Mouse (Mus musculus) liver, embryonic 13.5 days (tissue): ENCODE results near the gene Pola2. TPM values are rescaled to one million over a fixed set of nuclear protein-coding genes. Genes with fewer than 3 reads are reported as not detected.
A peak's percentile ranks its signal among the peaks of the same experiment; 100 is the strongest.

Experiments used
- ATAC-seq: fragments of 200-750 bp; cut with Nextera tagmentation; 2 replicates; pipeline ENCODE4 v1.8.0; 2017; ENCODE audit warnings: low read depth, mild to moderate bottlenecking, moderate number of reproducible peaks, moderate library complexity
- DNase-seq: peaks from one replicate; pipeline ENCODE4 v3.0.0; 2022
- H3K27ac ChIP-seq: fragments of 300-500 bp; sonication (generic); 2 replicates; pipeline ENCODE4 v1.5.1; 2015; ENCODE audit warnings: moderate library complexity, mild to moderate bottlenecking, inconsistent platforms
- H3K27me3 ChIP-seq: fragments of 300-500 bp; sonication (generic); 2 replicates; pipeline ENCODE4 v1.6.1; 2015; ENCODE audit warnings: mild to moderate bottlenecking, inconsistent platforms
- H3K36me3 ChIP-seq: fragments of 300-500 bp; sonication (generic); 2 replicates; pipeline ENCODE4 v1.6.1; 2015; ENCODE audit warnings: mild to moderate bottlenecking, inconsistent platforms
- H3K4me1 ChIP-seq: fragments of 300-500 bp; sonication (generic); replicated peaks from 2 replicates; pipeline ENCODE4 v1.6.1; 2015; ENCODE audit warnings: inconsistent platforms
- H3K4me2 ChIP-seq: fragments of 300-500 bp; sonication (generic); 2 replicates; pipeline ENCODE4 v1.6.1; 2015; ENCODE audit warnings: inconsistent platforms, mild to moderate bottlenecking, moderate library complexity
- H3K4me3 ChIP-seq: fragments of 300-500 bp; sonication (generic); replicated peaks from 2 replicates; pipeline ENCODE4 v1.5.1; 2015; ENCODE audit warnings: mild to moderate bottlenecking, inconsistent platforms
- H3K9ac ChIP-seq: fragments of 300-500 bp; sonication (generic); 2 replicates; pipeline ENCODE4 v1.6.1; 2015; ENCODE audit warnings: mild to moderate bottlenecking, inconsistent platforms
- H3K9me3 ChIP-seq: fragments of 300-500 bp; sonication (generic); replicated peaks from 2 replicates; pipeline ENCODE4 v1.6.1; 2016; ENCODE audit warnings: inconsistent platforms
- WGBS: fragments of 180-500 bp; shearing (Covaris S2); methylation state at CpG from one replicate; pipeline ENCODE4 v1.1.7; 2015; ENCODE audit not compliant: insufficient replicate concordance; 5-methylcytosine and 5-hydroxymethylcytosine counted together
- polyA plus RNA-seq: library from polyadenylated mRNA; unstranded; fragments of >200 nt; fragmentation: Nextera tagmentation; extraction: Ambion mirVana; gene quantifications from 2 replicates; pipeline ENCODE4 v1.2.1, GENCODE M21; 2015

Pola2 gene
- polyA plus RNA-seq, result 62.2 and 69.8 TPM in 2 replicates

DNA sequence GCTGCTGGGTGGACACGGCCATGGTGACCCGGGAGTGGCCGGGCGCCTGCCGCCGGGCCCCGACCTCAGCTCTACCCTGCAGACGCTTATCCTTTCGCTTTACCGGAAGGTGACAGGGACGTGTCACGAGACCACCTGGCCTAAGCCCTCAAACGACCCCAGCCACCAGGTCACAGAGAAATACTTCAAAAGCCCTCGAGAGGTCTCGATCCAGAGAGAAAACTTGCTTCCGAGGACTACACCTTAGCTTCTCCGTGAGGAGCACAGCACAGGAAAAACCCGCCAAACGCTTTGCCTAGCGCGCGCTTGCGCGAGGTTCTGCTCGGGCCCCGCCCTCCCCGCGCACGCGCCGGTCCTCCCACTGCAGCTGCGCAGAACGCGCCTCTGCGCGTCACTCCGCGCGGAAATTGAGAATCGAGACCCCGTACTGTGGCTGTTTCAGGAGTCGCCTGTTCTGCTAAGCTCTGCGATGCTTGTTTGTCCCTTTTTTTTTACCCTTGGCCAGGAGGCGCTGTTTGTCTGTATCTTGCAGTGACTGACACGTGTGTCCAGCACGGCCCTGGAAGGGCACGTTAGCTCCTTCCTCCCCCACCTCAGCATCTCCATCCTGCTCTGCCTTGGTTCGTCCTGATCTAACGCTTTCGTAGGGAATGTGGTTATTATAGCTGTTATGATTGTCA lies at the start of gene Pola2:
TSS of gene Pola2 (minus strand) at position 320 of the 680 bp plus-strand sequence.
- Histone ChIP-seq H3K4me1 (peaks cover 79% of the 10 kb centered on the region), H3K4me3 (peak within 1 kb of the TSS; percentile 76), H3K27me3 (no peaks in the 10 kb centered on the region), H3K36me3 (peaks cover 29% of the 10 kb centered on the region), H3K27ac (peak within 1 kb of the TSS; percentile 80), H3K4me2 (peak within 1 kb of the TSS; percentile 84), H3K9me3 (no peaks in the 10 kb centered on the region), H3K9ac (peak within 1 kb of the TSS; percentile 85)
- ATAC-seq (peak; percentile 68), DNase-seq (peak; percentile 87)
- WGBS, result under 1% methylated on average over 50 of the region's 50 CpGs

DNA sequence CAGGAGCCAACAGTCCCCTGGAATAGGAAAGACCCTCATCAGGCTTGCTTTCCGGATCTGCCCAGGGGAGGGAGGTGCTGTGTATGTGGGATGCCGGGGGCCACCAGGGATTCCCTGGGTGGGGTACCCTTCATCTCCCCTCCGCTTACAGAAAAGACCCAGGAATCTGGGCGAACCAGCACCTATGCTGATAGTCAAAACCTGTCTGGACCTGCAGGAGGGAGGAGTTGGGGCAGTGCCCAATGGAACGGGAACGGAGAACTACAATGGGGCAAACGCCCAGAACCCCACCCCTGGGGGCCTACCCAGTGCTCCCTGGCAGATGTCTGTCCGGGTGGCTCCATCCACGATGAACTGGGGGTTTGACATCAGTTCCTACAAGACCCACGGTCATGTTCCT lies 49.7 kb upstream of the Pola2 start:
- peak overlapping the region; percentile 97 for H3K27ac ChIP-seq
- peaks cover 77% of the 10 kb centered on the region for H3K4me1 ChIP-seq

DNA sequence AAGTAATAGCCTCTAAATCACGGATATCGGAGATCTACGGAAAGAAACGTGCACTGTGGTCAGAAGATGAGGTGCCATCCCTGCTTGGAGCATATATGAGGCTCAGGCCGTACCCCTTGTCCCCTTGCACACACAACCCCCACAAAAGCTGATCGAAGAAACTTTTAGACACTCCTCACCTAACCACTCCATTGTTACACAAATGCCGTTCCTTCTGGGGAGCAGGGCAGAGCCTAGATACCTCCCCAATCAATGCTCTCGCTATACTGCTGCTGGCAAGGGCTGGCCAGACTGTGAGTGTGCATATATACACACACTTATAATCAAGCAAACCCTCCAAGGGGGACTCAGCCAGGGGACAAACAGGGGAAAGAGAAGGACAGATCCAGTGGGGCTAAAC lies 45.1 kb upstream of the Pola2 start:
- no peaks in the 10 kb centered on the region for H3K27me3 ChIP-seq
- peaks cover 35% of the 10 kb centered on the region for H3K4me1 ChIP-seq
- no peak overlapping the region for H3K9ac ChIP-seq
- peaks cover 80% of the 10 kb centered on the region for H3K36me3 ChIP-seq
- no peak for DNase-seq
- ATAC-seq, result no peak
- H3K9me3 ChIP-seq, result no peaks in the 10 kb centered on the region
- no peak overlapping the region for H3K27ac ChIP-seq
- no peak overlapping the region for H3K4me3 ChIP-seq
- no peak overlapping the region for H3K4me2 ChIP-seq
- 88% methylated on average over 8 of the region's 8 CpGs for WGBS

More for the DNA sequence above, 49.7 kb upstream of the Pola2 start:
- peak overlapping the region; percentile 80 for H3K4me3 ChIP-seq
- 75% methylated on average over 10 of the region's 10 CpGs for WGBS
- no peaks in the 10 kb centered on the region for H3K9me3 ChIP-seq
- peaks cover 47% of the 10 kb centered on the region for H3K36me3 ChIP-seq
- no peaks in the 10 kb centered on the region for H3K27me3 ChIP-seq
- no peak for DNase-seq
- H3K9ac ChIP-seq, result peak overlapping the region; percentile 89
- peak overlapping the region; percentile 98 for H3K4me2 ChIP-seq
- no peak for ATAC-seq

DNA sequence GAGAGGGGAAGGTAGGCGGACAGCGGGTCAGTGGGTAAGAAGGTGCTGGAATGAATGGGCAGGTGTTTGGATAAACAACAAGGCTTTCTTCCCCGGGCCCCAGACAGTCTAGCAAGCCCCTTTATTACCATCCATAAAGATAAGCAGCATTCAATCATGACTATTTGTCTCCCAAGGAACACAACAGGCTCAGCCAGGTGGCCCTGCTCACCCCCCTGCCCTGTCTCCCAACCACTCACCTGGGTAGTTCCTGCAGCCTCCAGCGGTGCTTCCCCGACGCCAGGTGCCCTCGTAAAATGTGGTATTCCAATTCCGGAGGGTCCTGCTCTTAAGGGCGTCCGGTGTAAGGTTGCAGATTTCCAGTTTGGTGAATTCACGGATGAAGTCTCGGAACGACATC lies 43.0 kb upstream of the Pola2 start:
- no peak for ATAC-seq
- no peaks in the 10 kb centered on the region for H3K9me3 ChIP-seq
- 92% methylated on average over 13 of the region's 13 CpGs for WGBS
- peaks cover 71% of the 10 kb centered on the region for H3K36me3 ChIP-seq
- no peak overlapping the region for H3K4me2 ChIP-seq
- no peak overlapping the region for H3K27ac ChIP-seq
- no peak for DNase-seq
- no peak overlapping the region for H3K9ac ChIP-seq
- H3K27me3 ChIP-seq, result no peaks in the 10 kb centered on the region
- H3K4me3 ChIP-seq, result no peak overlapping the region
- peaks cover 16% of the 10 kb centered on the region for H3K4me1 ChIP-seq

GRCm38 (mm10) chr19:6005541-6005940 lies 41.5 kb upstream of the Pola2 start:
- no peaks in the 10 kb centered on the region for H3K9me3 ChIP-seq
- H3K4me2 ChIP-seq, result no peak overlapping the region
- 0 out of 2 replicates have a peak, but pooled peaks cover 2% of the 10 kb centered on the region for H3K4me1 ChIP-seq
- no peak for DNase-seq
- H3K36me3 ChIP-seq, result peaks cover 68% of the 10 kb centered on the region
- H3K9ac ChIP-seq, result no peak overlapping the region
- WGBS, result 79% methylated on average over 11 of the region's 11 CpGs
- no peaks in the 10 kb centered on the region for H3K27me3 ChIP-seq
- ATAC-seq, result no peak
- no peak overlapping the region for H3K27ac ChIP-seq
- H3K4me3 ChIP-seq, result no peak overlapping the region

GRCm38 (mm10) chr19:5999969-6000368 lies 36.0 kb upstream of the Pola2 start:
- Histone ChIP-seq H3K36me3 (peaks cover 68% of the 10 kb centered on the region), H3K27me3 (no peaks in the 10 kb centered on the region), H3K9me3 (no peaks in the 10 kb centered on the region), H3K4me3 (no peak overlapping the region), H3K4me2 (no peak overlapping the region), H3K9ac (no peak overlapping the region), H3K4me1 (peaks cover 10% of the 10 kb centered on the region; the same call in 1 of the 2 replicates), H3K27ac (no peak overlapping the region)
- DNase-seq (no peak), ATAC-seq (no peak)
- 77% methylated on average over 5 of the region's 5 CpGs for WGBS

- 88% methylated on average over 3 of the region's 3 CpGs for WGBS
- ATAC-seq (no peak), DNase-seq (no peak)
- Histone ChIP-seq H3K36me3 (peaks cover 82% of the 10 kb centered on the region), H3K4me3 (no peak overlapping the region), H3K27ac (no peak overlapping the region), H3K4me2 (no peak overlapping the region), H3K4me1 (peaks cover 8% of the 10 kb centered on the region; the same call in 1 of the 2 replicates), H3K27me3 (no peaks in the 10 kb centered on the region), H3K9me3 (no peaks in the 10 kb centered on the region), H3K9ac (no peak overlapping the region)
These were observed 34.2 kb upstream of the Pola2 start for GRCm38 (mm10) chr19:5998180-5998579.

DNA sequence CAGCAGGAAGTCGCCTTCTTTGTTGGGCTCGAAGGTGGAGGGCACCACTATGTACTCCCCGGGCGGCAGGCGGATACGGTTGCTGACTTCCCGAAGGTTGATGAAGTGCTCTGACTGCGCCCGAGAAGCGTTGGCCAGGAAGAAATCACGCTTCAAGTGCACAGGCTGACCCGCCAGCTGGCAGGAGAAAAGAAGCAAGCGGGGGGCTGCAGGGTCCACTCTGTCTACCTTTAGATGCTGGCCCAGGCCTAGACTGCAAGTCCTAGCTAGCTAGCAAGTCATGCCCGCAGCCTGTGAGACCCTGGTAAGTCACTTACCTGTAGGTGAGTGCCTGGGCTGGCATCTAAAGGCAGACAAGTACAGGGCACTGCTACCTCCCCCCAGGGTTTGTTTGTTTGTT lies 30.7 kb upstream of the Pola2 start:
- no peak overlapping the region for H3K4me3 ChIP-seq
- H3K4me2 ChIP-seq, result no peak overlapping the region
- no peak overlapping the region for H3K9ac ChIP-seq
- peaks cover 91% of the 10 kb centered on the region for H3K36me3 ChIP-seq
- ATAC-seq, result no peak
- H3K9me3 ChIP-seq, result no peaks in the 10 kb centered on the region
- no peaks in the 10 kb centered on the region for H3K27me3 ChIP-seq
- WGBS, result 85% methylated on average over 14 of the region's 14 CpGs
- H3K4me1 ChIP-seq, result peaks cover 25% of the 10 kb centered on the region
- no peak overlapping the region for H3K27ac ChIP-seq
- no peak for DNase-seq

DNA sequence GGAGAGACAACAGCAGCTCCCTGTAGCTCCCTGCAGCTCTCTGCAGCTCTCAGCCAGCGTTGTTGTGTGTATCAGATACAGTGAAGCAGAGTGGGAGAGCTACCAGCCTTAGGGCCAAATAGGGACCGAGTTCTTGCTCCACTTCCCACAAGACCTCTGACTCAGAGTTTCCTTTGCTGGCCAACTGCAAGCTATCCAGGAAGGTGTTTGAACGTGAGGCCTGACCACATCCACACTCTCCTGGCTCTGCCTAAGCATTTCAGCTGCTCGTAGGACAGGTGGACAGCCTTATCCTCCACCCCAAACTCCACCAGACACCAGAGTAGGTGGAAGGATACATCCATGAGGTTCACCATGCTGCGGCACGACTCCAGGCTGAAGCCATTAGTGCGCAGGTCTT lies 28.0 kb upstream of the Pola2 start:
- no peaks in the 10 kb centered on the region for H3K9me3 ChIP-seq
- ATAC-seq, result no peak
- peak overlapping the region; percentile 32 for H3K27ac ChIP-seq

GRCm38 (mm10) chr19:5991467-5991866 lies 27.5 kb upstream of the Pola2 start:
- H3K4me3 ChIP-seq, result no peak overlapping the region
- no peaks in the 10 kb centered on the region for H3K27me3 ChIP-seq
- DNase-seq (no peak), ATAC-seq (no peak)
- no peaks in the 10 kb centered on the region for H3K9me3 ChIP-seq
- no peak overlapping the region for H3K9ac ChIP-seq
- WGBS, result 86% methylated on average over 7 of the region's 7 CpGs
- H3K27ac ChIP-seq, result peak overlapping the region; percentile 23; the same call in 1 of the 2 replicates
- H3K4me1 ChIP-seq, result peaks cover 37% of the 10 kb centered on the region
- no peak overlapping the region for H3K4me2 ChIP-seq
- peaks cover 75% of the 10 kb centered on the region for H3K36me3 ChIP-seq

More for the DNA sequence above, 28.0 kb upstream of the Pola2 start:
- DNase-seq, result no peak
- H3K27me3 ChIP-seq, result no peaks in the 10 kb centered on the region
- H3K4me3 ChIP-seq, result no peak overlapping the region
- peaks cover 41% of the 10 kb centered on the region for H3K4me1 ChIP-seq
- no peak overlapping the region for H3K9ac ChIP-seq
- 61% methylated on average over 7 of the region's 7 CpGs for WGBS
- peaks cover 80% of the 10 kb centered on the region for H3K36me3 ChIP-seq
- H3K4me2 ChIP-seq, result no peak overlapping the region

DNA sequence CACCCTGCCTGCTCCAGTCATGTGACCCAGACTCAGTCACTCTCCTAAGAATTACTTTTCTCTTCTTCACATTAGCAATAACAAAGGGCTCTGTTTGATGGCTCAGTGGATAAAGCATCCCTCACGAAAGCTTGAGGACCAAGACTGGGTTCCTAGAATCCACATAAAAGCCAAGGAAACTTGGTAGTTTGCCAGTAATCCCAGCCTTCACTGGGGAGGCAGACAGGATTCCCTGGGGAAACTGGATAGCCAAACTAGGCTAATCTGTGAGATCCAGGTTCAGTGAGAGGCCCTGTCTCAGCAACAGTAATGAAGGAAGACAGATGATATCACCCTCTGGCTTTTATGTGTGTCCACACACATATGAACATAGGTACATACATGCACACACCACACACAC lies 26.9 kb upstream of the Pola2 start:
- H3K4me1 ChIP-seq, result peaks cover 37% of the 10 kb centered on the region
- no peaks in the 10 kb centered on the region for H3K9me3 ChIP-seq
- no peak overlapping the region for H3K9ac ChIP-seq
- peaks cover 71% of the 10 kb centered on the region for H3K36me3 ChIP-seq
- no peak overlapping the region for H3K4me2 ChIP-seq
- no peak overlapping the region for H3K27ac ChIP-seq
- H3K27me3 ChIP-seq, result no peaks in the 10 kb centered on the region
- no peak overlapping the region for H3K4me3 ChIP-seq
- ATAC-seq (no peak), DNase-seq (no peak)
- WGBS, result 78% methylated on average over 1 of the region's 1 CpGs

GRCm38 (mm10) chr19:5990033-5990432 lies 26.0 kb upstream of the Pola2 start:
- ATAC-seq, result no peak
- 87% methylated on average over 12 of the region's 12 CpGs for WGBS
- Histone ChIP-seq H3K9ac (no peak overlapping the region), H3K4me2 (0 out of 2 replicates have a peak overlapping the region, but pooled peaks have one; percentile 12), H3K36me3 (peaks cover 64% of the 10 kb centered on the region), H3K4me3 (no peak overlapping the region), H3K4me1 (peaks cover 37% of the 10 kb centered on the region), H3K27ac (no peak overlapping the region), H3K9me3 (no peaks in the 10 kb centered on the region), H3K27me3 (no peaks in the 10 kb centered on the region)
- no peak for DNase-seq
